Mouse (Mus musculus) CH12.LX (cell line): ENCODE measurements around the gene Nufip2.

ENCODE experiments used
- CHD1 ChIP-seq: IDR thresholded peaks from 2 replicates; pipeline ENCODE4 v1.6.1; 2012; ENCODE audit warnings: low read depth, low read length, improper control_type of control experiment, inconsistent platforms
- ELF1 ChIP-seq: IDR thresholded peaks from 2 replicates; pipeline ENCODE4 v1.6.1; 2014; ENCODE audit warnings: low read depth, mild to moderate bottlenecking, inconsistent platforms, low read length, improper control_type of control experiment
- POLR2A ChIP-seq: IDR thresholded peaks from 2 replicates; pipeline ENCODE4 v1.6.1; 2011; ENCODE audit warnings: low read depth, mild to moderate bottlenecking, improper control_type of control experiment, low read length
- POLR2AphosphoS2 ChIP-seq: IDR thresholded peaks from 2 replicates; pipeline ENCODE4 v1.6.1; 2011; ENCODE audit warnings: low read depth, low read length, improper control_type of control experiment
- SIN3A ChIP-seq: IDR thresholded peaks from 2 replicates; pipeline ENCODE4 v1.6.1; 2012; ENCODE audit warnings: low read length, improper control_type of control experiment, inconsistent platforms
- SMC3 ChIP-seq: IDR thresholded peaks from 2 replicates; pipeline ENCODE4 v1.6.1; 2011; ENCODE audit warnings: low read depth, low read length, improper control_type of control experiment
- TCF12 ChIP-seq: IDR thresholded peaks from 2 replicates; pipeline ENCODE4 v1.6.1; 2014; ENCODE audit warnings: low read depth, mild to moderate bottlenecking, inconsistent platforms, low read length, improper control_type of control experiment
- ZKSCAN1 ChIP-seq: IDR thresholded peaks from 2 replicates; pipeline ENCODE4 v1.6.1; 2012; ENCODE audit warnings: low read depth, inconsistent platforms, low read length, improper control_type of control experiment, borderline replicate concordance

DNA sequence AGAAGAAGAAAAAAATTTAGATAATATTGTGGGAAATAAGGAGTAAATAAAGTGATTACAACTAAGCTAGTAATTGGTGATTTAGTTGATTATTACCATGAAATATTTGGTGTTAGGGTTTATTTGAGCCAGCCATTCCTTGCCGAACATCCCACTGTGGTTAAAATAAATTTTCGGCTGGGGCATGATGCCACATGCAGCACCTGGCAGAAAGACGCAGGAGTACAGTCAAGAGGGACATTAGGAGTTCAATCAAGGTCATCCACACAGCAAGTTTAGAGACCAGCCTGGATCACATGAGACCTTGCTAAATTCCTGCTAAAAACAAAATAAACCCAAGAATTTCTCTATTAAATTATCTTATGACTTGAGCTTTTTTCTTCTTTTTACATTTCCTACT, 23.1 kb downstream of the Nufip2 start:
- TF ChIP-seq ZKSCAN1 (no peak), SMC3 (no peak), POLR2AphosphoS2 (no peak), CHD1 (no peak), SIN3A (no peak), POLR2A (no peak), ELF1 (no peak), TCF12 (no peak)
